Mouse (Mus musculus): ENCODE data around the gene Bfsp2. TPM values are rescaled to one million over a fixed set of nuclear protein-coding genes. Genes with fewer than 3 reads are reported as not detected.

Gene Bfsp2
- total RNA-seq, 2 experiments from 2014 or later, result 0.48 to 0.49 TPM

DNA sequence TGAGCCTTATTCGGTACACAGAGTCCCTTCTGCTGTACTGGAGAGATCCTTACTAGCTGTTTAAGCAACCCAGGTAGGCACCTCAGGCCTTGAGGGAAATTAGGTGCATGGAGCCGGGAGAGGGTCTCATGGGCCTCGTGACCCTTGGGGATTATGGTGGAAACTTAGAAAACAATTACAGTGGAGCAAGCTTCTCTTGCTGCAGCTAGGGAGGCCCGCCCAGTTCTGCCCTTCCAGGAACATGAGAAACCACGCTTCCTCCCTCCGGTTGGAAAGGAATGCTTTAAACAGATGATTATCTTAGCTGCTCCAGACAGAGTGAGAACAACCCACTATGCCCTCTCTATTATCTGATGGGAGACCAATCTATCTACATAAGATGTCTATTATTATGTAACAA is 97.2 kb downstream of the Bfsp2 start:
- no peak for DNase-seq

- no peak for DNase-seq
These were observed 99.7 kb downstream of the Bfsp2 start for GRCm38 (mm10) chr9:103380566-103380965.

DNA sequence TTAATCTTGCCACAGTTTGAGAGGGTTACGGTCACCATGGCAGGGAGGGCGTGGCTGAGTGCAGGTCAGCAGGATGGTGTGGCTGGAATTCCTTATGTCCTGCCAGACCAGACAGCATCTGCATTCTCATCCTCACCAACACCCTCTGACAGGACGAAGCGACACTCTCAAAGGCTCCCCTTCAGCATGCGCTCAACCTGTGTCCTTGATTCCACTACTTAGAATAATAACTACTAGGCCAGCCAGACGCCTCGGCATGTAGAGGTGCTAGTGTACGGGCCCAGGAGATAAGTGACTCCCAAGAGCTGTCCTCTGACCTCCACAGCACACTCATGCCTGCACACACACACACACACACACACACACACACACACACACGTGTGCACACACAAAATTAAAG is 101.0 kb downstream of the Bfsp2 start:
- no peak for DNase-seq

GRCm38 (mm10) chr9:103378686-103379085 is 101.5 kb downstream of the Bfsp2 start:
- no peak for DNase-seq

GRCm38 (mm10) chr9:103376346-103377320 is 103.6 kb downstream of the Bfsp2 start:
- no peak for DNase-seq

Other genes with a start within 250 kb of the Bfsp2 start
- gene Trf, start 250.0 kb downstream of the Bfsp2 start, total RNA-seq (2021), result 10 to 100 TPM in 1 of 2 experiments, 1 to 10 TPM in 1; 7.9 to 32.4 TPM
- not detected for gene 1300017J02Rik, start 175.3 kb downstream of the Bfsp2 start, total RNA-seq (2021)
- 1 to 10 TPM; 5.3 to 8.3 TPM for gene Topbp1, start 175.2 kb downstream of the Bfsp2 start, total RNA-seq (2021)
- gene Cdv3, start 114.6 kb downstream of the Bfsp2 start, total RNA-seq (2021), result 100 to 1,000 TPM; 144 to 162 TPM

Measured in gastrocnemius, postnatal 25 days (tissue).